Mouse (Mus musculus) heart, postnatal 0 days (tissue): ENCODE results near the gene Hoxd4. TPM values are rescaled to one million over a fixed set of nuclear protein-coding genes. Genes with fewer than 3 reads are reported as not detected.

Experiments
- ATAC-seq: fragments of 200-750 bp; cut with Nextera tagmentation; 2 replicates; pipeline ENCODE4 v1.8.0; 2017; ENCODE audit warnings: low read depth, moderate number of reproducible peaks, moderate library complexity; ENCODE audit not compliant: insufficient read depth
- DNase-seq: peaks from one replicate; pipeline ENCODE4 v3.0.0-alpha.2; 2016; ENCODE audit warnings: low spot score
- H3K27ac ChIP-seq: fragments of 300-500 bp; sonication (generic); 2 replicates; pipeline ENCODE4 v1.5.1; 2014; ENCODE audit warnings: low read depth, mild to moderate bottlenecking
- H3K27me3 ChIP-seq: fragments of 300-500 bp; sonication (generic); 2 replicates; pipeline ENCODE4 v1.6.1; 2014; ENCODE audit warnings: low read length, mixed read lengths; ENCODE audit not compliant: control insufficient read depth, insufficient read depth
- H3K36me3 ChIP-seq: fragments of 300-500 bp; sonication (generic); replicated peaks from 2 replicates; pipeline ENCODE4 v1.6.1; 2014; ENCODE audit warnings: low read length, mixed read lengths; ENCODE audit not compliant: control insufficient read depth, insufficient read depth
- H3K4me1 ChIP-seq: fragments of 300-500 bp; sonication (generic); 2 replicates; pipeline ENCODE4 v1.6.1; 2014; ENCODE audit warnings: antibody characterized with exemption; ENCODE audit not compliant: control insufficient read depth, insufficient read depth
- H3K4me2 ChIP-seq: fragments of 300-500 bp; sonication (generic); 2 replicates; pipeline ENCODE4 v1.6.1; 2014; ENCODE audit warnings: low read depth, mild to moderate bottlenecking, low read length, moderate library complexity
- H3K4me3 ChIP-seq: fragments of 300-500 bp; sonication (generic); 2 replicates; pipeline ENCODE4 v1.5.1; 2014; ENCODE audit warnings: low read depth, low read length
- H3K9ac ChIP-seq: fragments of 300-500 bp; sonication (generic); replicated peaks from 2 replicates; pipeline ENCODE4 v1.6.1; 2014; ENCODE audit warnings: low read depth, low read length, mixed read lengths
- H3K9me3 ChIP-seq: fragments of 300-500 bp; sonication (generic); replicated peaks from 2 replicates; pipeline ENCODE4 v1.6.1; 2016; ENCODE audit warnings: low read length; ENCODE audit not compliant: control insufficient read depth
- CTCF ChIP-seq: IDR thresholded peaks from 2 replicates; pipeline ENCODE4 v1.5.1; 2016; ENCODE audit warnings: antibody characterized with exemption, control low read depth, low read depth
- EP300 ChIP-seq: IDR thresholded peaks from 2 replicates; pipeline ENCODE4 v1.6.1; 2016; ENCODE audit warnings: antibody characterized with exemption, low read depth
- WGBS: fragments of 180-500 bp; shearing (Covaris S2); extraction: QIAGEN DNeasy Blood & Tissue Kit; methylation state at CpG from one replicate; pipeline ENCODE4 v1.1.7; 2014; 5-methylcytosine and 5-hydroxymethylcytosine counted together
- polyA plus RNA-seq: library from polyadenylated mRNA; unstranded; fragments of >200 nt; fragmentation: Nextera tagmentation; extraction: Ambion mirVana; gene quantifications from 2 replicates; pipeline ENCODE4 v1.2.1, GENCODE M21; 2015
- total RNA-seq: library from RNA; depleted of rRNA; stranded (reverse); fragments of >200 nt; gene quantifications from 2 replicates; pipeline ENCODE4 v1.2.3, GENCODE M21; 2014; ENCODE audit warnings: low replicate concordance

Hoxd4 gene
- total and polyA plus RNA-seq, 2 experiments from 2014 or later, result 0.05 TPM; not detected in 1

DNA sequence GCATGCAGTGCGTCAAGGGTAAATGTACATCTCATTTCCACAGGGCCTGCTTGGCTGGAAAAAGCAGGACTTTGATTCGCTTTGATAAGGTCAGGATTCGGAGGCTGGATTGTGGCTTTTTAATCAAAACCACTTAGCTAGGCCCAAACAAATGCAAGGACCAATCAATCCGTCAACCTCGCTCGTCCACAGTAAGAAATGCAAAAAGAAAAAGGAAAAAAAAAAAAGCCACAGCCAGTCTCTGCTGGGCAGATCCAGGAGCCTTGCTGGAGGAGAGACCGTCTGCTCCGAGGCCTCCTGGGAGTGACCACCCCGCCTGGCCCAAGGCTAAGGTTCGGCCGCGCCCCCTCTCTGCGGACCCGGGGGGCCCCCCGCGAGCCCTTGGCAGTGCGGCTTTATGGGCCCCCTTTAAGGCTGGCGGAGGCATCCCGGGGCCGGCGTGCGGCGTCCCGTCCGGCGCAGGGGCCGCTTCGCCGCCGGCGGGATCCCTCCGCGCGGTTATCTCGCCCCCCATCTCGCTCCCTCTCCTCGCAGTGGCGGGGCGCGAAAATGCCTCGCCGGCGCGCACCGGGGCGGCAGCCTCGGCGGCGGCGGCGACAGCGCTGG lies 7.2 kb upstream of the Hoxd4 start, which contains the start of gene Hoxd8:
Gene Hoxd8 (plus strand): TSS at position 223 of the 606 bp plus-strand sequence.
- WGBS, result under 1% methylated on average over 42 of the region's 52 CpGs

DNA sequence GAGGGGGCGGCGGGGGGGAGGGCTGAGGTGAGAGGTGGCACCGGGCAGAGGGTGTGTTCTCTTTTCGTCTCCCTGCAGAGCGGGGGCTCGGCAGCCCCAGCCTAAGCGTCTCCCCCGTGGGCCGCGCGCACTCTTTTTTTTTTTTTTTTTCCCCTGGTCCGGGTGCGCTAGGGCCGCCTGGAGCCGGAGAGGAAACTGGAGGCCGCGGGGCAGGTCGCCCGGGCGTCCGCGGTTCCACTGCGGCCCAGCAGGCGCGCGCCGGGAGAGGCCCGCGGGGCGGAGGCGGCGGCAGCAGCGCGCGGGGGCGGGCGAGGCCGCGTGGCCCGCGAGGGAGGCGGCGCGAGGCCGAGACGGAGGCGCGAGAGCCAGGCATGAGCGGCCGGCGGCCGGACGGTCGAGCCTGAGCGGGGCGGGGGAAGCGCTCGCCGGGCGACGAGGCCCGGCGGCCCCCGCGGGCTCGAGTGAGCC lies 6.7 kb upstream of the Hoxd4 start:
- under 1% methylated on average over 51 of the region's 66 CpGs for WGBS
- DNase-seq, result no peak

More for the DNA sequence above, 7.2 kb upstream of the Hoxd4 start, which contains the start of gene Hoxd8:
- H3K36me3 ChIP-seq, result no peaks in the 10 kb centered on the region
- ATAC-seq (no peak), DNase-seq (no peak)
- TF ChIP-seq EP300, result no peak
- TF ChIP-seq CTCF, result no peak
- peak within 1 kb of the TSS; percentile 7; the same call in 1 of the 2 replicates for H3K27ac ChIP-seq
- peaks cover 98% of the 10 kb centered on the region for H3K27me3 ChIP-seq
- peak within 1 kb of the TSS; percentile 72 for H3K4me2 ChIP-seq
- H3K4me1 ChIP-seq, result no peaks in the 10 kb centered on the region
- no peaks in the 10 kb centered on the region for H3K9me3 ChIP-seq
- peak within 1 kb of the TSS; percentile 52 for H3K4me3 ChIP-seq
- H3K9ac ChIP-seq, result peak within 1 kb of the TSS; percentile 39; the same call in 1 of the 2 replicates

DNA sequence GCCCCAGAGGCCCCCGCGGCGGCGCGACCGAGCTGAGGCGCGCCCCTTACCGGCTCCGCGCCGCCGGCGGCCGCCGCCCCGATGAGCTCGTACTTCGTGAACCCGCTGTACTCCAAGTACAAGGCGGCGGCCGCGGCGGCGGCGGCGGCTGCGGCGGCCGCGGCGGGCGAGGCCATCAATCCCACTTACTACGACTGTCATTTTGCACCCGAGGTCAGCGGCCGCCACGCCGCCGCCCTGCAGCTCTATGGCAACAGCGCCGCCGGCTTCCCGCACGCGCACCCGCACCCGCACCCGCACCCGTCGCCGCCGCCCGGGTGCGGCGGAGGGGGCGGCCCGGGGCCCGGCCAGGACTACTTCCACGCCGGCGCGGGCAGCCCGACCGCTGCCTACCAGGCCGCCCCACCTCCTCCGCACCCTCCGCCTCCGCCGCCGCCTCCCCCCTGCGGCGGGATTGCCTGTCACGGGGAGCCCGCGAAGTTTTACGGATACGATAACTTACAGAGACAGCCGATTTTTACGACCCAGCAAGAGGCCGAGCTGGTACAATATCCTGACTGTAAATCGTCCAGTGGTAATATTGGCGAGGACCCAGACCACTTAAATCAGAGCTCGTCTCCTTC lies 6.2 kb upstream of the Hoxd4 start:
- Histone ChIP-seq H3K4me1 (no peaks in the 10 kb centered on the region), H3K27ac (peak overlapping the region; percentile 7; the same call in 1 of the 2 replicates)
- TF ChIP-seq CTCF (no peak), EP300 (no peak)

More for the DNA sequence above, 6.7 kb upstream of the Hoxd4 start:
- peak overlapping the region; percentile 72 for H3K4me2 ChIP-seq
- H3K27me3 ChIP-seq, result peaks cover 98% of the 10 kb centered on the region
- H3K9ac ChIP-seq, result peak overlapping the region; percentile 39; the same call in 1 of the 2 replicates
- H3K4me1 ChIP-seq, result no peaks in the 10 kb centered on the region
- peak; percentile 12; the same call in 1 of the 2 replicates for ATAC-seq
- peak overlapping the region; percentile 52 for H3K4me3 ChIP-seq
- peak overlapping the region; percentile 7; the same call in 1 of the 2 replicates for H3K27ac ChIP-seq
- H3K36me3 ChIP-seq, result no peaks in the 10 kb centered on the region
- H3K9me3 ChIP-seq, result no peaks in the 10 kb centered on the region
- TF ChIP-seq CTCF, result no peak
- no peak for TF ChIP-seq EP300

DNA sequence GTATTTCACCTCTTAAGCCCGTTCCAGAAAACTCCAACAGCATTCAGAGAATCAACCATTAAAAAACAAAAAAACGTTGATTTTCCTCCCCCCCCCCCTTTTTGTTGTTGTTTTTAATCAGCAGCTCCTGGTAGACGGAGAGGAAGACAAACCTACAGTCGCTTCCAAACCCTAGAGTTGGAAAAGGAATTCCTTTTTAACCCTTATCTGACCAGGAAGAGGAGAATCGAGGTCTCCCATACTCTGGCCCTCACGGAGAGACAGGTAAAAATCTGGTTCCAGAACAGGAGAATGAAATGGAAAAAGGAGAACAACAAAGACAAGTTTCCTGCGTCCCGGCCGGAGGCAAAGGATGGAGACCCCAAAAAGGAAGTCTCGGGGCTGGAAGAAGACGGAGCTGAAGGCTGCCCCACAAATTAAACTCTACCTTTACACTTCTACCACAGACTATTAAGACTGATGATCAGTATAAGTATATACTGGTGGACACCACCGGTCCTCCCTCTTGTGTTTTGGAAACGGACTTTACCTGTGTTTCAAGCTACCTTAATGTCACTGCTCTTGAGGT lies 5.3 kb upstream of the Hoxd4 start:
- Histone ChIP-seq H3K4me3 (no peak overlapping the region), H3K27me3 (peaks cover 98% of the 10 kb centered on the region), H3K27ac (no peak overlapping the region), H3K4me2 (no peak overlapping the region), H3K9ac (no peak overlapping the region), H3K36me3 (no peaks in the 10 kb centered on the region), H3K4me1 (no peaks in the 10 kb centered on the region), H3K9me3 (no peaks in the 10 kb centered on the region)
- DNase-seq (peak; percentile 4), ATAC-seq (no peak)
- TF ChIP-seq CTCF, result no peak
- 7% methylated on average over 13 of the region's 13 CpGs for WGBS

More for the DNA sequence above, 6.2 kb upstream of the Hoxd4 start:
- DNase-seq (peak; percentile 5), ATAC-seq (peak; percentile 37; the same call in 1 of the 2 replicates)
- Histone ChIP-seq H3K9me3 (no peaks in the 10 kb centered on the region), H3K27me3 (peaks cover 98% of the 10 kb centered on the region), H3K4me2 (peak overlapping the region; percentile 72), H3K36me3 (no peaks in the 10 kb centered on the region), H3K4me3 (peak overlapping the region; percentile 52), H3K9ac (peak overlapping the region; percentile 39; the same call in 1 of the 2 replicates)
- WGBS, result 3% methylated on average over 41 of the region's 85 CpGs

DNA sequence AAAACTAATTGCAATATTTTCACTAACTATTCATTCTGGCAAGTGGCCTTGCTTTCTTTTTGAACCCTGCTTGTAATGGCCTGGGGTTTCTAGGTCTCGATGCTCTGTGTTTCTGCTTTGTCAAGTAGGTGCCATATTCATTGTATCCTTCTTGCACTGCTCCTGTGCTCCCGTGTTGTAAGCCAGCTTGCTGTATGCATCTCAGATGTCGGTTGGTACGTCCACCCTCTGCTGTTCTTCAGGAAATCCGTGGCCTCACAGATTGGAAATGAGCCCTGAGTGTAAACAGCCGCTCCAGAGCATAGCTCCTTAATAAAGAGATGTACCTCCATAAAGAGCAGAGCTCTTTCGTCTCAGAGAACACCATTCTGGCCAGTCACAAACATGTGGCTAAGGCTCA lies 4.1 kb upstream of the Hoxd4 start:
- WGBS, result 15% methylated on average over 7 of the region's 7 CpGs
- Histone ChIP-seq H3K9ac (no peak overlapping the region), H3K4me1 (peaks cover 6% of the 10 kb centered on the region; the same call in 1 of the 2 replicates), H3K27ac (no peak overlapping the region), H3K4me2 (no peak overlapping the region), H3K27me3 (peaks cover 99% of the 10 kb centered on the region), H3K36me3 (no peaks in the 10 kb centered on the region), H3K9me3 (no peaks in the 10 kb centered on the region), H3K4me3 (no peak overlapping the region)
- no peak for ATAC-seq
- TF ChIP-seq CTCF (no peak), EP300 (no peak)
- DNase-seq, result no peak
